Mouse (Mus musculus): ENCODE data around the gene Gnl2.

The Gnl2 gene

GRCm38 (mm10) chr4:125097412-125097811 is 81.0 kb downstream of the Gnl2 start:
- TF ChIP-seq GATA4 (IDR thresholded peaks at IDR 0.05; ENCODE audit: insufficient replicate concordance, low read length) = no peak

GRCm38 (mm10) chr4:125099458-125099857 is 83.1 kb downstream of the Gnl2 start:
- no peak for TF ChIP-seq GATA4 (IDR thresholded peaks at IDR 0.05; ENCODE audit: insufficient replicate concordance, low read length)

GRCm38 (mm10) chr4:125101334-125101733 is 84.9 kb downstream of the Gnl2 start:
- TF ChIP-seq GATA4 (IDR thresholded peaks at IDR 0.05; ENCODE audit: insufficient replicate concordance, low read length) = no peak

Data from liver, adult (tissue).